Mouse (Mus musculus) liver, adult 2 months (tissue): ENCODE measurements at regions not wholly inside any gene's neighbourhood (a gene's known extent, or its start where the extent isn't known, plus 50 kb on each side); places are given as distances from the start of the nearest gene placed in this dataset.

Experiments
- DNase-seq: peaks from one replicate; pipeline ENCODE4 v3.0.0-alpha.2; 2011; ENCODE audit warnings: low read depth, low spot score; ENCODE audit errors: extremely low read depth
- H3K27ac ChIP-seq: fragments of 200-500 bp; replicated peaks from 2 replicates; pipeline ENCODE4 v1.5.1; 2012; ENCODE audit warnings: low read depth, mild to moderate bottlenecking, control low read depth, inconsistent platforms, low read length; ENCODE audit not compliant: insufficient read depth
- H3K27me3 ChIP-seq: fragments of 200-500 bp; 2 replicates; pipeline ENCODE4 v1.6.1; 2012; ENCODE audit warnings: mild to moderate bottlenecking, moderate library complexity, low read length, inconsistent platforms; ENCODE audit not compliant: control insufficient read depth, insufficient read depth
- H3K36me3 ChIP-seq: fragments of 200-500 bp; 2 replicates; pipeline ENCODE4 v1.6.1; 2012; ENCODE audit warnings: low read length, inconsistent platforms; ENCODE audit not compliant: control insufficient read depth, insufficient read depth
- H3K4me1 ChIP-seq: fragments of 200-500 bp; 2 replicates; pipeline ENCODE4 v1.6.1; 2011; ENCODE audit warnings: low read length; ENCODE audit not compliant: control insufficient read depth, insufficient read depth
- H3K4me3 ChIP-seq: fragments of 200-500 bp; 2 replicates; pipeline ENCODE4 v1.5.1; 2011; ENCODE audit warnings: low read depth, mild to moderate bottlenecking, control low read depth, low read length, moderate library complexity; ENCODE audit not compliant: insufficient read depth
- H3K79me2 ChIP-seq: fragments of 200-500 bp; 2 replicates; pipeline ENCODE4 v1.6.1; 2012; ENCODE audit warnings: inconsistent platforms, mild to moderate bottlenecking, low read length, moderate library complexity; ENCODE audit not compliant: control insufficient read depth, insufficient read depth
- H3K9ac ChIP-seq: fragments of 200-500 bp; 2 replicates; pipeline ENCODE4 v1.6.1; 2012; ENCODE audit warnings: low read depth, mild to moderate bottlenecking, control low read depth, inconsistent platforms, low read length
- CTCF ChIP-seq: fragments of 200-500 bp; IDR thresholded peaks from 2 replicates; pipeline ENCODE4 v1.5.1; 2011; ENCODE audit warnings: low read depth, low read length, control low read depth
- POLR2A ChIP-seq: fragments of 200-500 bp; IDR thresholded peaks from 2 replicates; pipeline ENCODE4 v1.6.1; 2011; ENCODE audit warnings: low read length, control low read depth; ENCODE audit not compliant: insufficient read depth; ENCODE audit errors: extremely low read depth
- WGBS: fragments of 180-500 bp; shearing (Covaris S2); methylation state at CpG from one replicate; pipeline ENCODE4 v1.1.7; 2018; 5-methylcytosine and 5-hydroxymethylcytosine counted together

DNA sequence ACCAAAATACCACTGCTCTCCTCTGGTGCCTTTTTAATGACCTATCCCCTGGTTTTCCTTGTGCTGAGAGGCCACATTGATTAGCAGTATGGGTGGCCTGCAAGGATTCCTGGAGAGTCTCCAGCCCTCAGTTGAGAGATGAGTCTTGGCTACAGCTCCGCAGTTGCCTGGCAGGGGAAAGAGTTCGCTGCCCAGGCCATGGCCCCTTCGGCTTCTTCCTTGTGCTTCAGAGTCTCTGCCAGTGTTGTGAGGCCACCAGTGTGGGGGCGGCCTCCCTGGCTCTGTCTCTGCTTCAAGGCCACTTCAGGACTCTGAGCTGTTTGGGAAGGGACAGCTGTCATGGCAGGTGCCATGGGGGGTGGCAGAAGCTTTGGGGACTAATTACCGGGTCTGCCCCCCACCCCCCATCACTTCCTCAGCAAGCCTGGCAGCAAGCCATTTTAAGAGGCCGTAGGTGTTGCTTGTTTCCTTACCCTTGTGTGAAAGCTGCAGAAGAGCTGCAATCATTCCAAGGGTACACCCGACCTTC is 85.8 kb upstream of the Gria1 start:
- TF ChIP-seq POLR2A (no peak), CTCF (no peak)
- no peaks in the 10 kb centered on the region for H3K27me3 ChIP-seq
- no peaks in the 10 kb centered on the region for H3K4me1 ChIP-seq
- no peaks in the 10 kb centered on the region for H3K79me2 ChIP-seq
- no peak for DNase-seq
- WGBS, result 70% methylated on average over 7 of the region's 7 CpGs
- no peak overlapping the region for H3K4me3 ChIP-seq
- H3K27ac ChIP-seq, result no peak overlapping the region
- no peak overlapping the region for H3K9ac ChIP-seq
- no peaks in the 10 kb centered on the region for H3K36me3 ChIP-seq

DNA sequence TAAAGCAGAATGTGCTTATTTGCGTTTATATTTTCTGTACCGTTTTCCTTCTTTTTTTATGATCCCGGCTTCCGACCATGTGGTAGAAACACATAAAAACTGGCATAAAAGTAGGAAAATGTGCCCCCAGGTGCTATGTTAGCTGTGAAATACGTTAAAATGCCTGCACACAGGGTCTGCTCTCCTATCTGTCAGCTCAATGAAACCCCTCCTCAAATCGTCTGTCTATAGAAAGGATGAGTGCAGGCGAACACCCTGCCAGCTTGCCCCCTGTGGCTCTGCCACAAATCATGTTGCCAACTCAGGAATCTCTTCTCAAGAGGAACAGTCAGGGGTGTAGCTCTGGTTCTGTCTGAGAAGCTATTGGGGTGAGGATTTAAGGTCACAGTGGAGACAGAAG is 78.4 kb upstream of the Gria1 start:
- 76% methylated on average over 7 of the region's 7 CpGs for WGBS
- no peaks in the 10 kb centered on the region for H3K27me3 ChIP-seq
- H3K36me3 ChIP-seq, result no peaks in the 10 kb centered on the region
- no peak overlapping the region for H3K9ac ChIP-seq
- H3K4me1 ChIP-seq, result no peaks in the 10 kb centered on the region
- TF ChIP-seq CTCF (no peak), POLR2A (no peak)
- H3K4me3 ChIP-seq, result no peak overlapping the region
- no peak for DNase-seq
- no peaks in the 10 kb centered on the region for H3K79me2 ChIP-seq
- H3K27ac ChIP-seq, result no peak overlapping the region

DNA sequence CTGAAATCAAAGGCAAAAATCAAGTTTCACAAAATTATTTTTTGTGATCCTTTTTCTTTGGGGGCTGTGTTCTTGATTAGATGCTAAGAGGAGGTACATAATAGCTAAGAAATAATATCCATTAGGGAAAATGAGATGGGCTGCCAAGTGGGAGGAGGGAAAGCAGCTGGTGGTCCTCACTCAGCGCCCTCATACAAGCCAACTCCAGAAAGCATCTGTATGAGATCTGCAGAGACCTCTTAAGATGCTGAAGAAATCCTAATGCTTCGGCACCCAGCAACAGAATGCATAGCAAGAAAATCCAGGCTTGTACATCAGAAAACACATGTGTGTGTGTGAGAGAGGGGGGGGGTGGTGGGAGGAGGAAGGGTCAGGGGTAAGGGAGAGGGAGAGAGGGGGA is 58.8 kb upstream of the Gria1 start:
- TF ChIP-seq POLR2A (no peak), CTCF (no peak)

DNA sequence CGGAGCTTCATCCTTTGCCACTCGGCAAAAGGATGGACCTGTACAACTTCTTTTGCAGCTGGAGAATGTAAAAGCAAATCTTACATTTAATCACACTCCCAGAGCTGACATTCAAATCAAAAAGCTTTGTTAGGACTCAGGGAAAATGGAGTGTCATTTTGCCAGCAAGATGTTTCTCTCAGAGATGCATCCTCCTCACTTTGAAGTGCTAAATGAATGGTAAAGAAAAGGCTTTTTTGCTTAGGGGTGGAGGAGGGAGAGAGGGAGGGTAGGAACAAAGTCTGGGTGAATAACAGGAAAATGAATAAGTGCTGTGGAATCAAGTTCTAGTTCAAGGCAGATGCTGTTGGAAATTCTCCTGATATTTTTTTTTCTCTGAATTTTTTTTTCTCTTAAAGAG is 53.4 kb upstream of the Gria1 start:
- 89% methylated on average over 2 of the region's 2 CpGs for WGBS
- H3K4me3 ChIP-seq, result no peak overlapping the region
- no peaks in the 10 kb centered on the region for H3K36me3 ChIP-seq
- TF ChIP-seq POLR2A, result no peak
- no peak for TF ChIP-seq CTCF
- H3K9ac ChIP-seq, result no peak overlapping the region
- H3K79me2 ChIP-seq, result no peaks in the 10 kb centered on the region
- DNase-seq, result no peak
- H3K27me3 ChIP-seq, result no peaks in the 10 kb centered on the region
- no peak overlapping the region for H3K27ac ChIP-seq
- H3K4me1 ChIP-seq, result no peaks in the 10 kb centered on the region

More for the DNA sequence above, 58.8 kb upstream of the Gria1 start:
- WGBS, result 84% methylated on average over 2 of the region's 2 CpGs
- Histone ChIP-seq H3K4me1 (no peaks in the 10 kb centered on the region), H3K4me3 (no peak overlapping the region), H3K79me2 (no peaks in the 10 kb centered on the region), H3K9ac (no peak overlapping the region), H3K27me3 (no peaks in the 10 kb centered on the region), H3K27ac (no peak overlapping the region), H3K36me3 (no peaks in the 10 kb centered on the region)
- no peak for DNase-seq
